Mouse (Mus musculus): ENCODE data around the gene Khdc1c. TPM values are rescaled to one million over a fixed set of nuclear protein-coding genes. Genes with fewer than 3 reads are reported as not detected.
A peak's percentile ranks its signal among the peaks of the same experiment; 100 is the strongest.
"Not testable (repeated sequence)": the region's sequence is repeated elsewhere in the genome, so short reads cannot be mapped to it uniquely, and the experiment has no call there.

Gene Khdc1c
- total and polyA plus RNA-seq, 3 experiments = not detected

DNA sequence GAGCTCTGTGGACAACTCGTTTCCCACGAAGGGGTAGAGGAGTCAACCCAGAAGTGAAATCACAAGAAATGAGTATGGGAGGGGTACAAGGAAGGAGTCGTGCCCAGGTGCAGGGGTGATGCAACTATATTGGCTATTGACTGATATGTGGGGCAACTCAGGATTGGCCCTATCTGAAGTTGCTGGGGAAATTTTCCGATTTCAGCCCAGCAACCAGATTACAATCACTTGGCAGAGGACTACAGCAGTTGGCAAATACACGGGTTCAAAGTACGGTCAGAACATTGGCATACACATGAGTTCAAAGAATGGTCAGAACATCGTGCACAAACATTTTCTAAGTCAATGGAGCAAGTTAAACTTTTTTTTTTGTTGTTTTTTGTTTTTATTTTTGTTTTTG is 41.4 kb upstream of the Khdc1c start:
- Histone ChIP-seq H3K9ac (ENCODE audit: insufficient read depth, low read depth) (no peak overlapping the region), H3K9me3 (replicated peaks; ENCODE audit: low read length) (peaks cover 4% of the 10 kb centered on the region), H3K4me3 (replicated peaks in 1 of 3; ENCODE audit: low read depth in 2 of 3, low read length in 2 of 3, poor library complexity in 1 of 3) (no peak overlapping the region), H3K27ac (ENCODE audit: insufficient read depth, low read depth) (no peak overlapping the region), H3K4me2 (ENCODE audit: insufficient read depth, low read depth, poor library complexity, severe bottlenecking) (no peak overlapping the region), H3K4me1 (ENCODE audit: control insufficient read depth in 1 of 2, insufficient read depth in 2 of 2) (peaks cover 0 to 7% of the 10 kb centered on the region in 2 experiments; a peak in 2 of 4 replicates), H3K27me3 (replicated peaks) (no peaks in the 10 kb centered on the region), H3K36me3 (replicated peaks in 1 of 2; ENCODE audit: control insufficient read depth in 1 of 2, insufficient read depth in 1 of 2, low read length in 1 of 2) (no peaks in the 10 kb centered on the region), H3K79me2 (replicated peaks; ENCODE audit: control insufficient read depth, extremely low read depth, insufficient read depth, poor library complexity, severe bottlenecking) (no peaks in the 10 kb centered on the region)
- DNase-seq (ENCODE audit: extremely low read depth) = peak; percentile 28
- in situ Hi-C loops (cut with MboI; ENCODE audit: low pct_ligation_motif_present, low pct_unique_long_range_greater_than_20kb, low sequenced_read_pairs) = no loop called here
- dilution Hi-C loops (cut with MboI; ENCODE audit: extremely low pct_ligation_motif_present, extremely low pct_unique_long_range_greater_than_20kb, low sequenced_read_pairs) = no loop called here
- TF ChIP-seq E2F4 (IDR thresholded peaks at IDR 0.05; ENCODE audit: insufficient replicate concordance, low read depth, low read length) = no peak
- TF ChIP-seq USF2 (conservative IDR thresholded peaks at IDR 0.05; ENCODE audit: low read depth, low read length) = no peak
- TF ChIP-seq ETS1 (conservative IDR thresholded peaks at IDR 0.05; ENCODE audit: low read depth, low read length) = no peak
- TF ChIP-seq MEF2A (IDR thresholded peaks at IDR 0.05; ENCODE audit: borderline replicate concordance, low read depth, low read length) = no peak
- no peak for TF ChIP-seq PAX5 (IDR thresholded peaks at IDR 0.05; ENCODE audit: low read length)
- TF ChIP-seq CHD1 (IDR thresholded peaks at IDR 0.05; ENCODE audit: low read depth, low read length) = no peak
- TF ChIP-seq HCFC1 (IDR thresholded peaks at IDR 0.05; ENCODE audit: low read depth, low read length) = no peak
- no peak for TF ChIP-seq ZKSCAN1 (IDR thresholded peaks at IDR 0.05; ENCODE audit: borderline replicate concordance, low read depth, low read length)
- TF ChIP-seq TBP (conservative IDR thresholded peaks at IDR 0.05; ENCODE audit: low read depth, low read length) = no peak
- TF ChIP-seq UBTF (IDR thresholded peaks at IDR 0.05; ENCODE audit: low read depth, low read length) = no peak
- TF ChIP-seq JUN (IDR thresholded peaks at IDR 0.05; ENCODE audit: insufficient read depth, low read depth, low read length) = no peak
- no peak for TF ChIP-seq NRF1 (IDR thresholded peaks at IDR 0.05; ENCODE audit: low read depth, low read length)
- no peak for TF ChIP-seq BHLHE40 (IDR thresholded peaks at IDR 0.05; ENCODE audit: low read depth, low read length)
- no peak for TF ChIP-seq USF1 (IDR thresholded peaks at IDR 0.05; ENCODE audit: low read depth, low read length)
- TF ChIP-seq TCF12 (IDR thresholded peaks at IDR 0.05; ENCODE audit: low read depth, low read length) = no peak
- TF ChIP-seq ZNF384 (IDR thresholded peaks at IDR 0.05; ENCODE audit: low read depth, low read length) = no peak
- TF ChIP-seq MAX (IDR thresholded peaks at IDR 0.05; ENCODE audit: low read length) = no peak
- TF ChIP-seq MXI1 (IDR thresholded peaks at IDR 0.05; ENCODE audit: low read depth, low read length) = no peak
- no peak for TF ChIP-seq MAFK (IDR thresholded peaks at IDR 0.05; ENCODE audit: insufficient replicate concordance, low read length)
- TF ChIP-seq GABPA (IDR thresholded peaks at IDR 0.05; ENCODE audit: insufficient replicate concordance, low read depth, low read length) = no peak

DNA sequence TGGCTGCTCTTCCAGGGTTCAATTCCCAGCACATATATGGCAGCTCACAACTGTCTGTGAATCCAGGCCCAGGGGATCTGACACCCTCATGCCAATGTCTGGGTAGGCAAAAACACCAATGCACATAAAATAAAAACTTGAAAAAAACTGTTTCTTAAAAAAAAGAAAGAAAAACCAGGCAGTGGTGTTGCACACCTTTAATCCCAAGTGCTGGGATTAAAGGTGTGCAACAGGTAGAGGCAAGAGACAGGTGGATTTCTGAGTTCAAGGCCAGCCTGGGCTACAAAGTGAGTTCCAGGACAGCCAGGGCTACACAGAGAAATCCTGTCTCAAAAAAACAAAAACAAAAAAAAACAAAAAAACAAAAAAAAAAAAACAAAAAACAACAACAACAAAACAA is 37.0 kb upstream of the Khdc1c start:
- H3K36me3 ChIP-seq (replicated peaks in 1 of 2; ENCODE audit: control insufficient read depth in 1 of 2, insufficient read depth in 1 of 2, low read length in 1 of 2); H3K4me2 ChIP-seq (ENCODE audit: insufficient read depth, low read depth, poor library complexity, severe bottlenecking); H3K27ac ChIP-seq (ENCODE audit: insufficient read depth, low read depth); H3K9ac ChIP-seq (ENCODE audit: insufficient read depth, low read depth); dilution Hi-C loops (cut with MboI; ENCODE audit: extremely low pct_ligation_motif_present, extremely low pct_unique_long_range_greater_than_20kb, low sequenced_read_pairs); H3K27me3 ChIP-seq (replicated peaks); H3K9me3 ChIP-seq (replicated peaks; ENCODE audit: low read length); H3K79me2 ChIP-seq (replicated peaks; ENCODE audit: control insufficient read depth, extremely low read depth, insufficient read depth, poor library complexity, severe bottlenecking); DNase-seq (ENCODE audit: extremely low read depth); in situ Hi-C loops (cut with MboI; ENCODE audit: low pct_ligation_motif_present, low pct_unique_long_range_greater_than_20kb, low sequenced_read_pairs); H3K4me3 ChIP-seq (replicated peaks in 1 of 3; ENCODE audit: low read depth in 2 of 3, low read length in 2 of 3, poor library complexity in 1 of 3): not testable (repeated sequence)
- peaks cover 0 to 17% of the 10 kb centered on the region in 2 experiments; a peak in 2 of 4 replicates for H3K4me1 ChIP-seq (ENCODE audit: control insufficient read depth in 1 of 2, insufficient read depth in 2 of 2)

Measured in CH12.LX (cell line).